Mouse (Mus musculus) urinary bladder, postnatal 25 days (tissue): ENCODE measurements at regions not wholly inside any gene's neighbourhood (a gene's known extent, or its start where the extent isn't known, plus 50 kb on each side); places are given as distances from the start of the nearest gene placed in this dataset.
A peak's percentile ranks its signal among the peaks of the same experiment; 100 is the strongest.

Experiments
- DNase-seq: peaks from one replicate; pipeline ENCODE4 v3.0.0; 2022; ENCODE audit warnings: low spot score

DNA sequence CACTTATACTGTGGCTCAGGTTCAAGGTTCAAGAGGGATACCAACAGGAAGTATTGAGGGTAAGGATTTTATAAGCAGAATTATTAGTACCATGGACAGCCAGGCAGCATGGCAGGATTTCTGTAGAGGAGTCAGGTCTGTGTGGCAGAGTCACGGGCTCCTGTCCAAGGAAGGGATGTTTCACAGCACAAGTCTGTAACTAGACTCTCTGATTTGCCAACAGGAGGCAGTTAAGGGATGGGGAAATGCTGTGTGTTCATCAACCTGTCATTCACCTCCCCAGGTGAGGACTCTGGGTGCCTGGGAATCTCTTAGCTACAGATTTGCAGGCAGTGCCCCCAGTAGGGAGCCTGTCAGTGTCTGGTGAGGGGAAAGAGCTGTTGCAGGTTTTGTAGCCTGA, 541.7 kb upstream of the Auts2 start:
- DNase-seq = no peak

DNA sequence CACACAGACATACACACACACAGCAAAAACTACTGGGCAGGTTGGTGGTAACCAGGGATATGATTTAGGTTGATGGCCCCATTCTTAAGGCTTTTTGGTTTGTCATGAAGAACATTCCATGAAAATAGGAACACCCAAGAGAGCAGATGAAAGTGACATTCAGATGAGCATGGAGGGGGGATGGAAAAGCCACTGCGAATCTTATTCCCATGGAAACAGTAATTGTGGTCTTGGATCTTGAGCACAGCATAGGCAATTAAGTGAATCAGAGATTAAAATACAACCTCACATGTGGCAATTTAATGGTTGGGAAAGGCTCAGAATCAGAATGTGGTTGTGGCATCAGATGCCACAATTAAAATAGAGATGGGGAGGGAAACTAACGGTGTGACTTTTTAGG, 537.6 kb upstream of the Auts2 start:
- DNase-seq = no peak

DNA sequence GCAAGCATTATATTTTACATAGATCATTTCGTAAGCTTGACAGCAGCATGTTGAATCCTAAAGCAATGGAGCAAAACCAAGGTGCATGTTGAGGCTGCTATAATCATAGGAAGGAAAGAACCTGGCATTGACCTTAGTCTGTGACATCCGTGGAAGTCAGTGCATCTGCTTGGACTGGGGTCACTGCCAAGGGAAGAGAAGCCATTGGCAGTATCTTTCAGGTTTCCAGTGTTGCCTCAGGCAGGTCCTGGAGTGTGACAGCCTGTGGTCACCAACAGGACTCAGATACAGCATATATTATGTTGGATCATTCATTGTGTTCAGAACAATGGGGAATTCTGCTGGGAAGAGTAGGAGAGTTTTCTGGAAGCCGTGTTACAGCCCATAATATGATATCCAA, 535.8 kb upstream of the Auts2 start:
- DNase-seq = no peak

GRCm38 (mm10) chr5:133078390-133078789, 535.2 kb upstream of the Auts2 start:
- DNase-seq = no peak

DNA sequence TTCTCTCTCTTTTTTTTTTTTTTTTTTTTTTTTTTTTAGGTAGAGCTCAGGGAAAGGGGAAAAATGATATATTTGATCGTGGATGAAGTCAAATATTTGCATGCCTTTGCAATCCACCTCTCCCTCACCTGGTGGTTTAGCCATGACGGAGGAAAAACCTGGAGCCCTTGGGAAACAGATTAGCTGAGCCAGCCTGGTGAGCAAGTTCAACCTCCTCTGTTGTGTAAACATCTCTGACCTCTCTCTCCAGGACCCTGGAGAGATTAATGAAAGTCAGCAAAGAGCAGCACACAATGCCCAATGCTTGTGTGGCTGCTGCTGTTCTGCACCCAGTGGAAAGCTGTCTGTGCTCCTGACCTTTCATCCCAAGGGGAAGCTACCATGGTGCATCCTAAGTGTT, 530.2 kb upstream of the Auts2 start:
- DNase-seq = no peak

GRCm38 (mm10) chr5:133070141-133070540, 527.0 kb upstream of the Auts2 start:
- no peak for DNase-seq

GRCm38 (mm10) chr5:133062481-133062880, 519.3 kb upstream of the Auts2 start:
- DNase-seq = no peak

DNA sequence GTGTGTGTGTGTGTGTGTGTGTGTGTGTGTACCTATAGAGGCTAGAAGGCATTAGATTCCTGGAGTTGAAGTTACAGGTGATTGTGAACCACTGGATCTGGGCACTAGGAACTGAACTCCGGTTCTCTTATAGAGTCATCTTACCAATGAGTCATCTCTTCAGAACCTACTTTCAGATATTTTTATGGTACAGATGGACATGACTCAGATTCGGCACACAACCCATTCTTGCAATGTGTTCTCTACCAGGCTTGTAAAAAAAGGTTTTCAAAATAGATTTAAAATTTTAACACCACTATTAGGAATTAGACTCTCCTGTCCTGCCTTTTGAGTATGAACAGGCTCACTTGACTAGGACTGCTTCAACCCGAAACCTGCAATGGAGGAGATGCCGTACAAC, 504.3 kb upstream of the Auts2 start:
- no peak for DNase-seq

DNA sequence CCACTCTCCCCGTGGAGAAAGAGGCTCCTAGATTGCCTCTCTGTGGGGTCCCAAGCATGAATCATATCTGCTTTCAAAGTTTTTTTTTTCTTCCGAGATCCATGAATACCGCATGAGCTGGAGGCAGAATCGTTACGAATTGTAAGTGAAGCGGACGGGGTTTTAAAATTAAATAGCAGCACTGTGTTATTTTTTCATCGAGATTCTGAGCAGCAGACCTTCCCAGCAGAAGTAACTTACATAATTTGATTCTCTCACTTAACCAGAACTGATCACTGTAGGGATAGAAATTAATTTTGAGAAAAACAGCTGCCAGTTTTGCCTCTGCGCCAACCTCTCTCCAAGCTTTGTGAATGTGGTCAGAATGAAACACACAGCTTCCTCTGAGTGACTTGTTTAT, 502.5 kb upstream of the Auts2 start:
- DNase-seq = no peak

DNA sequence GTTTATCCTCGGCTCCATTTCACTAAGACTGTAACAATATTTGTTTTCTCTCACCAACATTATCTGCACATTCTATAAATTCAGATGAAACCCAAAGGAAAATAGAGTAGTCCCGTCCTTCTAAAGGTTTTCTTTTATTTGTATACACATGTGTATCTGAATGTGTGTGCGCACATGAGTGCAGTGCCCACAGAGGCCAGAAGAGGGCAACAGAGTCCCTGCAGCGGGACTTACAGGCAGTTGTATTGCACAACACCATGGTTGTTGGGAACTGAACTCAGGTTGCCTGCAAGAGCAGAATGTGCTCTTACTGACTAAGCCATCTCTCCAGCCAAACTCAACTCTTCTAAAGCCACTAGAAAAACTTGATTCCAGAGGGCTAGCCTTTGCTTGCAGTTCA, 484.4 kb upstream of the Auts2 start:
- DNase-seq = no peak

GRCm38 (mm10) chr5:133025121-133025520, 482.0 kb upstream of the Auts2 start:
- DNase-seq = no peak

DNA sequence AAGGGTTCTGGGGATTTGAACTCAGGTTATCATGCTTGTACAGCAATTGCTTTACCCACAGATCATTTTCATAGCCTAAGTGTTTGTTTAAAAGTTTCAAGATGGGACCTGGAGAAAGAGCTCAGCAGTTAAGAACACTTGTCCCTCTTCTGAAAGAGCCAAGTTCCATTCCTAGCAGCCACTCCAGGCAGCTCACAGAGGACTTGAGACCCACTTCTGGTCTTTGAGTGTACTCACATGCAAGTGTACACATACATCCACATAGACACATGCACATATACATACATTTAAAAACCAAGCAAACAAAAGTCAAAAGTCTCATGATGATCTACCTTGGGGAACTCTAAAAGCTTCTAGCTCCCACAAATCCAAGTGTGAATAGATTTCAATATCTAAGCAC, 477.7 kb upstream of the Auts2 start:
- DNase-seq = no peak

DNA sequence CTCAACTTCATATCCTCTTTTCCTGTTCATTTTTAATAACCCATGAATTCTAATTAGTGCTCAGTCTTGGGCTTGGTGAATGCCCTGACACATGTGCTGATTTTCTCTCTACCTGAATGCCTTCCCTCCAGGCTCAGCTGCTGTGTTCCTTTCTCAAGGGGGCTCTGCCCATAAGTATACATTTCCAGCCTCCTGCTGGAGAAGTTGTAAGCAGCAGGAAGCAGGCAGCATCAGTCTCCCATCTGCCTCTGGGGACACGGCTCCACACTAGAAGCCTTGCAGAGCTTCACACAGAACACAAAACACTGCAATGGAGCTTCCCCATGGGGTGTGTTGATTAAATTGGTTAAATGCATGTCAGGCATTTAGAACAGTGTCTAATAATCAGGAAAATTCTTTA, 477.0 kb upstream of the Auts2 start:
- DNase-seq = no peak

GRCm38 (mm10) chr5:133010624-133011575, 467.8 kb upstream of the Auts2 start:
- DNase-seq = no peak

DNA sequence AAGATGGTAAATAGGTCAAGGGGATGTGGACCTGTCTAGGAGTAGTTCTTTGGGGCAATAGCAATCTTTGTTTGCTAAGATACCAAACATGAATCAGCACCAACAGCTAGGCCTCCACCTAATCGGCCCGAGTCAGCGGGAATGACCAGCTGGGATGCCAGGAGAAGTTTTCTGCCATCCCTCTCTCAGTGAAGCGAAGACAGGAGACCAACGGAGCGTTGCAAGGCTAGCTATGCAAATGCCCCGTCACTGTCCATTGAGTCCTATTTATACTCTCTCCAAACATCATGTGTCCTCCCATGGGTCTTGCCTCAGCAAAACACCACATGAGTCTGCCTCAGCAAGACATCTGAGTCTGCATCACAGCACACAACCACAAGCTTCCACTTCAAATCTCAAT, 439.7 kb upstream of the Auts2 start:
- no peak for DNase-seq

GRCm38 (mm10) chr5:132979013-132979412, 435.9 kb upstream of the Auts2 start:
- no peak for DNase-seq

GRCm38 (mm10) chr5:132975303-132975932, 432.3 kb upstream of the Auts2 start:
- no peak for DNase-seq

GRCm38 (mm10) chr5:132974876-132975275, 431.7 kb upstream of the Auts2 start:
- no peak for DNase-seq

DNA sequence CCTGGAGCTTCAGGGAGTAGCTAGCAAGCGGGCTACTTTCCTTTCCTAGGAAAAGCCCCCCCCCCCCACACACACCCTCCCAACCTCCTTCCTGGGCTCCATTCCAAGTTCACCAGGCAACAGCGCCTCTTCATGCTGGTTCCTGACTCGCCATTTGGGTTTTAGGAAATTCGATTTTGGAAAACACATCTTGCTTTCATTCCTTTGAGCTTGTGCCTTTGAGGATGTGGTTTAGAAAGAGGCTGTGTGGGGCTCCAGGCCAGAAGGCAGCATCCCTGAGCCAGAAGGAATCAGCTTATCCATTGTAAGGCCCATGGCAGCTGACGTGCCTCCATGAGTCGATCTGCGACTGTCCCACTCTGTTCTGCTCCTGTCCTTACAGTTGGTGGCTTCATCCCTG, 427.9 kb upstream of the Auts2 start:
- DNase-seq = no peak

DNA sequence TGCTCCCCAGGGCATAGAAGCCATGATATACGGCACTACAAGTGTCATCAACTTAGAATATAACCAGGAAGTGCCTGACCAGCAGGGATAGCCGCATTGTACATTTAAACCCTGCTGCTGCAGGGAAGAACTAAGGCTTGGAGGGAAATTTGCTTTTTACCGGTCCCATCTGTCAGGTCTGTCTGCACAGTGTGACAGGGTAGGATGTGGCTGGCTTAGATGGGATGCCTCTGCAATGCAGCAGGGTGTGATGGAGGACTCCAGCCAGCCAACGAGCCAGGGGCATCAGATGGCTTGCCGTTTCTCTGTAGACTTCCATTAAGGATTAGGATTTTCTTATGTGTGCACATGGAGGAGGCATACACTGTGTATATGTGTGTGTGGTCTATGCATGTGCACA, 426.2 kb upstream of the Auts2 start:
- no peak for DNase-seq

DNA sequence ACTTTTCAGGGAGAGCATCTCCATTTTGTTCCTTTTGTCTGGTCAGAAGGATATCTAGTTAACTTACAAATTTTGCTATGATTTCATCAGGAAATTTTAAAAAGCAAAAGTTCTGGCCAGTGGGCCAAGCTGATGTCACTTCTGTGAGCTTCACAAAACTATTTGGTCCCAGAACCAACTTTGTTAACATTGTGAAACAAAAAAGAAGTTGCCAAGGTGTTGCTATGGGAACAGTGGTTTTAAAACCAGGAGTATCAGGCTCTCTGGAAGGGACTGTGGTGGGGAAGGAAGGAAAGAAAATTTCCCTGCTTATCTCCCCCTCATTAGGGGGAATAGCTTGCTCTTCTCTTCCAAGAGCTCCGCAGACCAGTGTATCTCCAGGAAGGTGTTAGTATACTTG, 416.8 kb upstream of the Auts2 start:
- DNase-seq = peak; percentile 3

DNA sequence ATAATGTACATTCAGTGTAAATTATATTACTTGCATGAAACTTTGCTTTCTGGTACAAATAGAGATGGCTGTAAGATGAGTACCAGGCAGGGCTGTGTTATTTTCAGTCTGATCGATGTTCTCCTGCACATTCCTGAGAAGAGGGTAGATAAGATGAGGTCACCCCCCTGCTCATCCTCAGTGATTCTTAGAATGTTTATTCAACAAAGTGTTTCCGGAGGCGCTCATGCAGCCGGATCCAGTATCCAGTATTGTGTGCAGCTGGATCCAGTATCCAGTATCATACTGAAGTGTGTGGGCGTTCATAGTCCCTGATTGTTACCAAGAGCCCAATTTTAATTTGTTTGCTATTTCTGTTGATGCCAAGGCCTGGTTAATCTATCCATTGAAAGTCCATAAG, 413.0 kb upstream of the Auts2 start:
- no peak for DNase-seq

- no peak for DNase-seq
These were observed 411.9 kb upstream of the Auts2 start for GRCm38 (mm10) chr5:132955051-132955450.
